Mouse (Mus musculus): ENCODE results near the gene Hspa1a.

GRCm38 (mm10) chr17:34947606-34948005, 24.4 kb downstream of the Hspa1a start:
- TF ChIP-seq GATA1 (IDR thresholded peaks at IDR 0.05; ENCODE audit: low read length) (no peak), TAL1 (IDR thresholded peaks at IDR 0.05; ENCODE audit: low read length) (no peak)
